Mouse (Mus musculus): ENCODE results near the gene Smg6.

DNA sequence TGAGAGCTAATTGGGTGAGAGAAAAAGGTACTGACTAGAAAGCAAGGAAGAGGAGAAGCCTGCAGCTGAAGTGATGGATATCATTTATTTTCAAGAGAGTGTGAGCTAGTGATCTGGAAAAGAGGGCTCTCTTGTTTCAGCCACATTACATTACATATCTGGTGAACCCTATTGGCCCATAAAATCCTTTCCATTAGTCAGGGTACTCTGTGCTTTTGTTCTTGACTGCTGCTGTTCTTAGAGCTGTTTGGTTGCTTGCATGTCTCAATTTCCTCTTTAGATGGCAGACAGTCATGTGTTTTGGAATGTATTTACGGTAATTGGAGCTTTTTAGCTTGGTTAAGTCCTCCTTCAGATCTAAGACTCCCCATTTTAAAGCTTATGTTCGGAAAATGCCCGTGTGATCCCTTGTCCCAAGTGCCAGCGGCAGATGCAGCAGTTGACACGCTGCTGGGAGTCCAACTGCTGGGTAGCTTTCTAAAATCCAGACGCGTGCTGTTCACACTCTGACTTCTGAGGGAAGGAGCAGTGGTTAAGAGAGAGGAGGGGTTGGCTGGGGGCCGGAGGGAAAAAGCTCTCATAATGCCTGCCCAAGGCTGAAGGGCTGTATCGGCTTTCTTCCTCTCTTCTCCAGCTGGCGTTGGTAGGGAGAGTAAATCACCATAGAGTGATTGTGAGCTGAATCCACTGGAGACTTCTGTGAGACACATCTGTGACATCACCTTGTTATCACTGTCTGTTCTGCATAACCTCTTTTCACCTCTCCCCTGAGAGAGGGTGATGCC is 75.4 kb downstream of the Smg6 start:
- TF ChIP-seq POLR2A (IDR thresholded peaks at IDR 0.05; ENCODE audit: borderline replicate concordance, extremely low read depth, low read depth, low read length) = no peak
- no peak for TF ChIP-seq CTCF (IDR thresholded peaks at IDR 0.05; ENCODE audit: insufficient read depth, low read length)

Measured in lung, adult 2 months (tissue).